Mouse (Mus musculus) gastrocnemius, adult 18-20 months (tissue): ENCODE measurements around the gene Gm4724. TPM values are rescaled to one million over a fixed set of nuclear protein-coding genes. Genes with fewer than 3 reads are reported as not detected.
"Not testable (repeated sequence)": the region's sequence is repeated elsewhere in the genome, so short reads cannot be mapped to it uniquely, and the experiment has no call there.

Experiments used
- DNase-seq: peaks from one replicate; pipeline ENCODE4 v3.0.0; 2021; ENCODE audit warnings: low spot score
- long read RNA-seq, 2 experiments: library from polyadenylated mRNA; stranded (forward); transcript quantifications; one replicate each; pipeline ENCODE4 v2.0.0; 2021
- total RNA-seq, 2 experiments: library from RNA; stranded (reverse); gene quantifications; 2 replicates each; pipeline ENCODE4 v1.2.3; 2021

Gm4724 gene
- 1 to 10 TPM; 2.2 to 4.6 TPM for total RNA-seq
- long read RNA-seq, experiment 1 = 0 reads
- long read RNA-seq, experiment 2, partial matches to known transcripts = 0 of 1 reads
- long read RNA-seq, experiment 2, other reads (novel, unspliced or antisense) = 0 of 1 reads

GRCm38 (mm10) chr2:175435707-175436106, at the start of gene Gm4724:
Gene Gm4724, minus strand, starts transcription at chr2:175435807.
- DNase-seq = not testable (repeated sequence)

DNA sequence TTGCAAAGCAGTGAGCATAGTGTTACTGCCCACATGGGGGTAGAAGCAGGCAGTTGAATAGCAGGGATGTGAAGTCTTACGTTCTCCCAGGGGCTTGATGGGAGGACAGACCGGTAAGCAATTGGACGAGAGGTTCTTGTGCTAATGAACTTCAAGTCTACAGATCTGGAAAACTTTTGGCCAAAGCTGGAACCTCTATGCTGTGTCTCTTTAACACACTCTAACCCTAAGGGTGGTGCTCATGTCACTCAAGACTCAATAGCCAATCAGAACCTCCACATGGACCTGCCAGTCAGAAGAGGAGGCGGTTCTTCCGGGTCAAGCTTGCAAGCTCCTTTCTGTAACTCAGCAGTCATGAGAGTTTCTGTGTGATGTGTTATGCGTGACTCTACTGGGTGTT, 34.1 kb upstream of the Gm4724 start, which contains the start of gene Zfp965:
Zfp965 (plus strand) TSS at position 301 of the 400 bp plus-strand sequence.
- not testable (repeated sequence) for DNase-seq

Other genes starting within 250 kb of the Gm4724 start
- 10 to 100 TPM; 51.7 to 58.7 TPM for gene Gm14391, start 228.9 kb downstream of the Gm4724 start, total RNA-seq
- gene Gm14440, start 160.7 kb downstream of the Gm4724 start, total RNA-seq = 1 to 10 TPM; 6.4 to 6.5 TPM
- 10 to 100 TPM; 37.4 to 43.7 TPM for gene Gm4631, start 97.6 kb downstream of the Gm4724 start, total RNA-seq
- 1 to 10 TPM; 5.5 to 6.6 TPM for gene Zfp968, start 63.4 kb downstream of the Gm4724 start, total RNA-seq
- 1 to 10 TPM; 4.8 to 6.3 TPM for gene Zfp965, start 34.2 kb upstream of the Gm4724 start, total RNA-seq
- not detected for gene Gm11007, start 208.2 kb upstream of the Gm4724 start, total RNA-seq